Mouse (Mus musculus): ENCODE data around the gene Ano6. TPM values are rescaled to one million over a fixed set of nuclear protein-coding genes. Genes with fewer than 3 reads are reported as not detected.

The Ano6 gene
- polyA plus RNA-seq, 1 experiment from 2014 or later, result 28.3 TPM

DNA sequence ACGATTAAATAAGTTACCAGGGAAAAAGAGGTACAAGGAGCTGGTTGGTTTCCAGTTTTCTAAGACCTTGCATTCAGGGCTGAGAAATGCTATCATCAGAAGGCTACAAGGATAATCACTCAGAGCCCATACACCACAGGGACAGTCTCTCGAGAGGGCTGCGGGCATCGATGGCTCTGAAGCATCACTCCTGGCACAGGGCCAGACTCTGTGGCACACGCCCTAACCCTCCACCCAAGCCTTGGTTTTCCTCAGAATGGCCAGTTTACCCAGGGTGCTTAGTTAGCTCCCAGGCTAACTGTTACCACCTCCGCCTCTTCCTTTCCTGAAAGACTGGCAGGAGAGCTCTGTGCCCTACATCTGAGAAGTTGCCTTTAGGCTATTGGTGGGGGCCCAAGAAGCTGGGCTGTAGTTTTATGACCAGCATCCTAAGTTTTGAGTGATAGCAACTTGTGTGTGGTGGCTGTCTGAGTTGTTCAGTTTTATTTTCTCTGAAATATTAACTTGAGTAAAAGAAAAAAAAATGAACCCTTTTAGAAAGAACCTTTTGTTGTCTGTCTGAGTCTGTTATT is 57.9 kb downstream of the Ano6 start:
- Histone ChIP-seq H3K4me1 (replicated peaks; ENCODE audit: control insufficient read depth, insufficient read depth, low read length) (peaks cover 18% of the 10 kb centered on the region), H3K27me3 (replicated peaks; ENCODE audit: control insufficient read depth, insufficient read depth, low read length) (no peaks in the 10 kb centered on the region), H3K4me3 (ENCODE audit: low read depth, low read length) (no peak overlapping the region), H3K27ac (ENCODE audit: low read depth, low read length) (no peak overlapping the region), H3K4me2 (no peak overlapping the region), H3K36me3 (ENCODE audit: control insufficient read depth, insufficient read depth, low read length) (no peaks in the 10 kb centered on the region), H3K9ac (ENCODE audit: low read depth, low read length) (no peak overlapping the region), H3K9me3 (ENCODE audit: control insufficient read depth, low read length) (no peaks in the 10 kb centered on the region)
- no peak for ATAC-seq (replicated peaks; ENCODE audit: low FRiP score)
- WGBS, result 88% methylated on average over 6 of the region's 6 CpGs
- no peak for DNase-seq (ENCODE audit: low spot score)

DNA sequence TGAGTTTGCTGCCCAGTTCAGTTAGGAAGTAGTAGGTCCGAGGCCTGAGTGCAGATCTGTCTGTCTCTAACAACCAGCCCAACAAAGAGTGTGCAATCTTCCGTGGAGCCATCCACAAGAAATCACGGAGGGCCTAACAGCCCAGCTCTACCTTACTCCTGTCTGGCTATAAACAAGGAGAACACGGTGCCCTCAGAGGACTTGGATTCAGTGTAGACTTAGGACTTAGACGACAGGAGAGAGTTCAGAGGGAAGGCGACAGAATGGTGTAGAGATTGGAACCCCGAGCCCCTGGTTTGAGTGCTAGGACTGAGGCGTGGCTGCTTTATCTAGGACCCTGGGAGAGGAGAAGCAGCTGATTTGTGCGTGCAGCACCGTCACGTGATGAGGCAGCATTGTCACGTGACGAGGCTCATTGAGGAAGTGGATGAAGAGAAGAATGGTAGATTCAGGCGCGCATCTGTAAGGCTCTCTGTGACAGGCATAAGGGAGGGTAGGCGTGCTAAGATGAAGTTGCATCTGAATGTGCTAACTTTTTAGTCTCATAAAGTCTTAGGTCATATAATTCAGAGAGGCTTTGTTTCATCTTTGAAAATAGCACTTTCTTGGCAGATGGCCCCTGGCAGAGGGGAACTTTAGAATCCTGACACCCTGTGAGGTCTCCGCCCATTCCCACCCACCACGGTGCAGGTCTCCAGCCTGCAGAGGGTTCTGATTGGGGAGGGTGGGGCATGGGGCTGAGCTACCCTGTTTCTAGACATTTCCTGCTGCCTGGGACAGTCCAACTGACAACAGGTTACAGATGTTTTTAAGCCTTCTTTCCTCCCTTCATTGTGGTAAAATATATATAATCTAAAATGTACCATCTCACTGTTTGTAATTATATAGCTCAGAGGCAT is 59.1 kb downstream of the Ano6 start:
- no peak overlapping the region for H3K4me3 ChIP-seq (ENCODE audit: low read depth, low read length)
- WGBS, result 56% methylated on average over 18 of the region's 18 CpGs
- no peak for DNase-seq (ENCODE audit: low spot score)
- no peaks in the 10 kb centered on the region for H3K27me3 ChIP-seq (replicated peaks; ENCODE audit: control insufficient read depth, insufficient read depth, low read length)
- no peak overlapping the region for H3K9ac ChIP-seq (ENCODE audit: low read depth, low read length)
- no peaks in the 10 kb centered on the region for H3K9me3 ChIP-seq (ENCODE audit: control insufficient read depth, low read length)
- peak overlapping the region; percentile 33 for H3K4me2 ChIP-seq
- H3K4me1 ChIP-seq (replicated peaks; ENCODE audit: control insufficient read depth, insufficient read depth, low read length), result peaks cover 18% of the 10 kb centered on the region
- no peaks in the 10 kb centered on the region for H3K36me3 ChIP-seq (ENCODE audit: control insufficient read depth, insufficient read depth, low read length)
- ATAC-seq (replicated peaks; ENCODE audit: low FRiP score), result peak; percentile 81
- peak overlapping the region; percentile 39; the same call in 1 of the 2 replicates for H3K27ac ChIP-seq (ENCODE audit: low read depth, low read length)

GRCm38 (mm10) chr15:95850546-95850945 is 59.9 kb downstream of the Ano6 start:
- DNase-seq (ENCODE audit: low spot score) (no peak), ATAC-seq (replicated peaks; ENCODE audit: low FRiP score) (peak; percentile 71)

GRCm38 (mm10) chr15:95855051-95855844 is 64.6 kb downstream of the Ano6 start:
- 81% methylated on average over 13 of the region's 13 CpGs for WGBS
- Histone ChIP-seq H3K4me1 (replicated peaks; ENCODE audit: control insufficient read depth, insufficient read depth, low read length) (peaks cover 15% of the 10 kb centered on the region), H3K27ac (ENCODE audit: low read depth, low read length) (no peak overlapping the region; the same call in 1 of the 2 replicates), H3K36me3 (ENCODE audit: control insufficient read depth, insufficient read depth, low read length) (no peaks in the 10 kb centered on the region), H3K4me3 (ENCODE audit: low read depth, low read length) (no peak overlapping the region), H3K9me3 (ENCODE audit: control insufficient read depth, low read length) (no peaks in the 10 kb centered on the region), H3K27me3 (replicated peaks; ENCODE audit: control insufficient read depth, insufficient read depth, low read length) (no peaks in the 10 kb centered on the region), H3K4me2 (no peak overlapping the region), H3K9ac (ENCODE audit: low read depth, low read length) (no peak overlapping the region)
- ATAC-seq (replicated peaks; ENCODE audit: low FRiP score) (peak; percentile 19; the same call in 1 of the 2 replicates), DNase-seq (ENCODE audit: low spot score) (no peak)

More at GRCm38 (mm10) chr15:95850546-95850945, 59.9 kb downstream of the Ano6 start:
- H3K9me3 ChIP-seq (ENCODE audit: control insufficient read depth, low read length), result no peaks in the 10 kb centered on the region
- no peak overlapping the region for H3K4me3 ChIP-seq (ENCODE audit: low read depth, low read length)
- H3K4me2 ChIP-seq, result peak overlapping the region; percentile 33
- 56% methylated on average over 5 of the region's 5 CpGs for WGBS
- H3K27ac ChIP-seq (ENCODE audit: low read depth, low read length), result no peak overlapping the region
- H3K27me3 ChIP-seq (replicated peaks; ENCODE audit: control insufficient read depth, insufficient read depth, low read length), result no peaks in the 10 kb centered on the region
- no peak overlapping the region for H3K9ac ChIP-seq (ENCODE audit: low read depth, low read length)
- no peaks in the 10 kb centered on the region for H3K36me3 ChIP-seq (ENCODE audit: control insufficient read depth, insufficient read depth, low read length)
- H3K4me1 ChIP-seq (replicated peaks; ENCODE audit: control insufficient read depth, insufficient read depth, low read length), result peaks cover 18% of the 10 kb centered on the region

GRCm38 (mm10) chr15:95855953-95856352 is 65.3 kb downstream of the Ano6 start:
- Histone ChIP-seq H3K9ac (ENCODE audit: low read depth, low read length) (no peak overlapping the region), H3K4me3 (ENCODE audit: low read depth, low read length) (no peak overlapping the region), H3K4me1 (replicated peaks; ENCODE audit: control insufficient read depth, insufficient read depth, low read length) (peaks cover 11% of the 10 kb centered on the region), H3K36me3 (ENCODE audit: control insufficient read depth, insufficient read depth, low read length) (no peaks in the 10 kb centered on the region), H3K4me2 (no peak overlapping the region), H3K27me3 (replicated peaks; ENCODE audit: control insufficient read depth, insufficient read depth, low read length) (no peaks in the 10 kb centered on the region), H3K9me3 (ENCODE audit: control insufficient read depth, low read length) (no peaks in the 10 kb centered on the region), H3K27ac (ENCODE audit: low read depth, low read length) (no peak overlapping the region; the same call in 1 of the 2 replicates)
- ATAC-seq (replicated peaks; ENCODE audit: low FRiP score) (no peak), DNase-seq (ENCODE audit: low spot score) (no peak)
- 62% methylated on average over 7 of the region's 7 CpGs for WGBS

DNA sequence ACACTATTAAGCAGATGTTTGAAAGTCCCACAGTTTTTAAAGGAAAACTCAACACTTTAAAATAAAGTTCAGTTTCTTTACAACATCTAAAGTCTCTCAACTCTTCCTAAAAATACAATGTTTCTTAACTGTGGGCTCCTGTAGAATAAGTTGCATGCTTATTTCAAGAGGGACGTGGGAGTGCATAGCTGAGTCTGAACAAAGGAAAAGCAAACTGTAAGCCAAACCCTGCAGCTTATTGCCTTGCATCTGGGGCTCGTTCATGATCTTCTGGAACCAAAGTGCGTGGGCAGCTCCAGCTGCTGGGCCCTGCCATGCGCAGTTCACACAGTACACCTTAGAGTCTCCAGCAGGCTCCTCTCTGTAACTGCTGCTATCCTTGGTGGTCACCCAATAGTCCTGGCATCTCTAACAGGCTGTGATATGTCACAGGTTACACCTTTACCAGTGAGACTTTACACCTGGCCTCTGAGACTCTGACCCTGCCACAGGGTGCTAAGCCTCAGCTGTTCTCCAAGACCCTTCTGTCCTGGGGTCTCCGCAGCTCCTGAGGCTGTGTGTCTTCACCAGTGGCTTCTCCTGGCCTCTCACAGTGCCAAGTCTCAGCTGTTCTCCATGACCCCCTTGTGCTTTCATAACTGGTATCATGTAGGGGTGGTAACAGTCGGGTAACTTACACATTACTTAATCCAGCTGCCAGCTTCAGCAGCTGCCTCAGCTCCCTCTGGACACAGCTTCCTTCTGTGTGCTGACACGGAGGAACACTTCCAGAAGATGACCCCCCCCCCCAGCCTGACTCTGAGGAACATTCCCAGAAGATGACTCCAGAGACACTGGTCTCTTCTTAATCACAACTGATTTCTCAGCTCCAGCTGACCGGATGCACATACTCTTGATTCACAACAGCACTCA is 66.3 kb downstream of the Ano6 start:
- H3K4me1 ChIP-seq (replicated peaks; ENCODE audit: control insufficient read depth, insufficient read depth, low read length), result peaks cover 11% of the 10 kb centered on the region
- H3K9ac ChIP-seq (ENCODE audit: low read depth, low read length), result no peak overlapping the region
- ATAC-seq (replicated peaks; ENCODE audit: low FRiP score), result peak; percentile 20; the same call in 1 of the 2 replicates
- H3K4me3 ChIP-seq (ENCODE audit: low read depth, low read length), result no peak overlapping the region
- no peaks in the 10 kb centered on the region for H3K9me3 ChIP-seq (ENCODE audit: control insufficient read depth, low read length)
- no peaks in the 10 kb centered on the region for H3K36me3 ChIP-seq (ENCODE audit: control insufficient read depth, insufficient read depth, low read length)
- no peak for DNase-seq (ENCODE audit: low spot score)
- H3K27ac ChIP-seq (ENCODE audit: low read depth, low read length), result no peak overlapping the region
- H3K27me3 ChIP-seq (replicated peaks; ENCODE audit: control insufficient read depth, insufficient read depth, low read length), result no peaks in the 10 kb centered on the region
- 73% methylated on average over 8 of the region's 8 CpGs for WGBS
- no peak overlapping the region for H3K4me2 ChIP-seq

- Histone ChIP-seq H3K4me2 (no peak overlapping the region), H3K27ac (ENCODE audit: low read depth, low read length) (no peak overlapping the region), H3K4me3 (ENCODE audit: low read depth, low read length) (no peak overlapping the region), H3K27me3 (replicated peaks; ENCODE audit: control insufficient read depth, insufficient read depth, low read length) (no peaks in the 10 kb centered on the region), H3K36me3 (ENCODE audit: control insufficient read depth, insufficient read depth, low read length) (no peaks in the 10 kb centered on the region), H3K9ac (ENCODE audit: low read depth, low read length) (no peak overlapping the region), H3K9me3 (ENCODE audit: control insufficient read depth, low read length) (no peaks in the 10 kb centered on the region), H3K4me1 (replicated peaks; ENCODE audit: control insufficient read depth, insufficient read depth, low read length) (peaks cover 11% of the 10 kb centered on the region)
- WGBS, result 84% methylated on average over 9 of the region's 9 CpGs
- DNase-seq (ENCODE audit: low spot score), result no peak
- ATAC-seq (replicated peaks; ENCODE audit: low FRiP score), result no peak
Measured at GRCm38 (mm10) chr15:95858876-95859655, 68.4 kb downstream of the Ano6 start.
